Mouse (Mus musculus): ENCODE data around the gene Btnl2. TPM values are rescaled to one million over a fixed set of nuclear protein-coding genes. Genes with fewer than 3 reads are reported as not detected.

Gene Btnl2
- polyA plus RNA-seq, 1 experiment from 2014 or later: 0.06 TPM

GRCm38 (mm10) chr17:34316697-34317096 is 37.9 kb upstream of the Btnl2 start:
- Histone ChIP-seq H3K4me3 (no peak overlapping the region), H3K9me3 (no peaks in the 10 kb centered on the region), H3K9ac (replicated peaks) (no peak overlapping the region), H3K36me3 (no peaks in the 10 kb centered on the region), H3K4me2 (replicated peaks) (no peak overlapping the region), H3K4me1 (no peaks in the 10 kb centered on the region), H3K27me3 (peaks cover 3% of the 10 kb centered on the region; the same call in 1 of the 2 replicates), H3K27ac (replicated peaks) (no peak overlapping the region)
- 73% methylated on average over 2 of the region's 2 CpGs for WGBS
- no peak for ATAC-seq (ENCODE audit: low FRiP score, low read depth)

- Histone ChIP-seq H3K9me3 (no peaks in the 10 kb centered on the region), H3K27ac (replicated peaks) (no peak overlapping the region), H3K9ac (replicated peaks) (no peak overlapping the region), H3K4me2 (replicated peaks) (no peak overlapping the region), H3K4me1 (no peaks in the 10 kb centered on the region), H3K27me3 (peaks cover under 1% of the 10 kb centered on the region; the same call in 1 of the 2 replicates), H3K4me3 (no peak overlapping the region), H3K36me3 (no peaks in the 10 kb centered on the region)
- no peak for ATAC-seq (ENCODE audit: low FRiP score, low read depth)
- 52% methylated on average over 2 of the region's 2 CpGs for WGBS
Observed at GRCm38 (mm10) chr17:34317275-34317674, 37.3 kb upstream of the Btnl2 start.

GRCm38 (mm10) chr17:34325436-34325835 is 29.2 kb upstream of the Btnl2 start, which contains the start of gene H2-Eb2:
TSS of gene H2-Eb2 (plus strand) at chr17:34325665.
- Histone ChIP-seq H3K4me3 (no peak within 1 kb of the TSS), H3K27ac (replicated peaks) (no peak within 1 kb of the TSS), H3K9ac (replicated peaks) (no peak within 1 kb of the TSS), H3K9me3 (no peaks in the 10 kb centered on the region), H3K27me3 (no peaks in the 10 kb centered on the region), H3K4me1 (no peaks in the 10 kb centered on the region), H3K36me3 (no peaks in the 10 kb centered on the region), H3K4me2 (replicated peaks) (no peak within 1 kb of the TSS)
- no peak for ATAC-seq (ENCODE audit: low FRiP score, low read depth)
- WGBS: 56% methylated on average over 4 of the region's 4 CpGs

GRCm38 (mm10) chr17:34326373-34326772 is 28.2 kb upstream of the Btnl2 start:
- Histone ChIP-seq H3K27ac (replicated peaks) (no peak overlapping the region), H3K9ac (replicated peaks) (no peak overlapping the region), H3K27me3 (no peaks in the 10 kb centered on the region), H3K4me3 (no peak overlapping the region), H3K9me3 (no peaks in the 10 kb centered on the region), H3K4me2 (replicated peaks) (no peak overlapping the region), H3K36me3 (no peaks in the 10 kb centered on the region), H3K4me1 (no peaks in the 10 kb centered on the region)
- no peak for ATAC-seq (ENCODE audit: low FRiP score, low read depth)
- whole genome bisulfite sequencing: 80% methylated on average over 3 of the region's 3 CpGs

- H3K27me3 ChIP-seq: no peaks in the 10 kb centered on the region
- WGBS: 78% methylated on average over 2 of the region's 2 CpGs
- H3K4me3 ChIP-seq: no peak overlapping the region
- ATAC-seq (ENCODE audit: low FRiP score, low read depth): no peak
- no peaks in the 10 kb centered on the region for H3K4me1 ChIP-seq
- H3K36me3 ChIP-seq: no peaks in the 10 kb centered on the region
- H3K9me3 ChIP-seq: no peaks in the 10 kb centered on the region
- no peak overlapping the region for H3K9ac ChIP-seq (replicated peaks)
- no peak overlapping the region for H3K4me2 ChIP-seq (replicated peaks)
- no peak overlapping the region for H3K27ac ChIP-seq (replicated peaks)
Observed at GRCm38 (mm10) chr17:34329807-34330206, 24.8 kb upstream of the Btnl2 start.

- WGBS: 94% methylated on average over 1 of the region's 1 CpGs
Observed at GRCm38 (mm10) chr17:34331200-34331599, 23.4 kb upstream of the Btnl2 start.

GRCm38 (mm10) chr17:34340619-34341402 is 13.8 kb upstream of the Btnl2 start:
- 45% methylated on average over 3 of the region's 3 CpGs for WGBS
- H3K4me2 ChIP-seq (replicated peaks): no peak overlapping the region
- H3K27ac ChIP-seq (replicated peaks): no peak overlapping the region
- H3K4me1 ChIP-seq: no peaks in the 10 kb centered on the region
- no peak overlapping the region for H3K4me3 ChIP-seq
- no peaks in the 10 kb centered on the region for H3K9me3 ChIP-seq
- H3K27me3 ChIP-seq: no peaks in the 10 kb centered on the region
- no peak overlapping the region for H3K9ac ChIP-seq (replicated peaks)
- H3K36me3 ChIP-seq: no peaks in the 10 kb centered on the region
- no peak for ATAC-seq (ENCODE audit: low FRiP score, low read depth)

More at GRCm38 (mm10) chr17:34331200-34331599, 23.4 kb upstream of the Btnl2 start:
- H3K9me3 ChIP-seq: no peaks in the 10 kb centered on the region
- no peak overlapping the region for H3K27ac ChIP-seq (replicated peaks)
- H3K4me2 ChIP-seq (replicated peaks): no peak overlapping the region
- H3K27me3 ChIP-seq: no peaks in the 10 kb centered on the region
- H3K4me1 ChIP-seq: no peaks in the 10 kb centered on the region
- no peak overlapping the region for H3K4me3 ChIP-seq
- no peak overlapping the region for H3K9ac ChIP-seq (replicated peaks)
- no peak for ATAC-seq (ENCODE audit: low FRiP score, low read depth)
- H3K36me3 ChIP-seq: no peaks in the 10 kb centered on the region

- 0 out of 2 replicates have a peak, but pooled peaks cover 2% of the 10 kb centered on the region for H3K27me3 ChIP-seq
- H3K4me3 ChIP-seq: no peak overlapping the region
- no peaks in the 10 kb centered on the region for H3K36me3 ChIP-seq
- WGBS: 89% methylated on average over 4 of the region's 4 CpGs
- H3K9me3 ChIP-seq: no peaks in the 10 kb centered on the region
- H3K4me2 ChIP-seq (replicated peaks): no peak overlapping the region
- no peak for ATAC-seq (ENCODE audit: low FRiP score, low read depth)
- no peak overlapping the region for H3K9ac ChIP-seq (replicated peaks)
- no peak overlapping the region for H3K27ac ChIP-seq (replicated peaks)
- H3K4me1 ChIP-seq: no peaks in the 10 kb centered on the region
Observed at GRCm38 (mm10) chr17:34344882-34345281, 9.7 kb upstream of the Btnl2 start.

- Histone ChIP-seq H3K36me3 (no peaks in the 10 kb centered on the region), H3K4me3 (no peak overlapping the region), H3K9ac (replicated peaks) (no peak overlapping the region), H3K27ac (replicated peaks) (no peak overlapping the region), H3K9me3 (no peaks in the 10 kb centered on the region), H3K4me1 (no peaks in the 10 kb centered on the region), H3K27me3 (0 out of 2 replicates have a peak, but pooled peaks cover 3% of the 10 kb centered on the region), H3K4me2 (replicated peaks) (no peak overlapping the region)
- WGBS: 89% methylated on average over 7 of the region's 7 CpGs
- no peak for ATAC-seq (ENCODE audit: low FRiP score, low read depth)
Observed at GRCm38 (mm10) chr17:34345486-34345885, 9.1 kb upstream of the Btnl2 start.

GRCm38 (mm10) chr17:34346041-34346440 is 8.6 kb upstream of the Btnl2 start:
- 73% methylated on average over 3 of the region's 3 CpGs for WGBS
- Histone ChIP-seq H3K9ac (replicated peaks) (no peak overlapping the region), H3K4me1 (no peaks in the 10 kb centered on the region), H3K4me2 (replicated peaks) (no peak overlapping the region), H3K27ac (replicated peaks) (no peak overlapping the region), H3K36me3 (no peaks in the 10 kb centered on the region), H3K9me3 (no peaks in the 10 kb centered on the region), H3K4me3 (no peak overlapping the region), H3K27me3 (0 out of 2 replicates have a peak, but pooled peaks cover 3% of the 10 kb centered on the region)
- ATAC-seq (ENCODE audit: low FRiP score, low read depth): no peak

GRCm38 (mm10) chr17:34347606-34348308 is 6.9 kb upstream of the Btnl2 start:
- 72% methylated on average over 6 of the region's 6 CpGs for WGBS
- 0 out of 2 replicates have a peak, but pooled peaks cover 3% of the 10 kb centered on the region for H3K27me3 ChIP-seq
- no peak for ATAC-seq (ENCODE audit: low FRiP score, low read depth)
- no peaks in the 10 kb centered on the region for H3K36me3 ChIP-seq
- no peak overlapping the region for H3K4me3 ChIP-seq
- no peak overlapping the region for H3K9ac ChIP-seq (replicated peaks)
- no peaks in the 10 kb centered on the region for H3K4me1 ChIP-seq
- H3K4me2 ChIP-seq (replicated peaks): no peak overlapping the region
- no peak overlapping the region for H3K27ac ChIP-seq (replicated peaks)
- no peaks in the 10 kb centered on the region for H3K9me3 ChIP-seq

GRCm38 (mm10) chr17:34349429-34349828 is 5.2 kb upstream of the Btnl2 start:
- Histone ChIP-seq H3K36me3 (no peaks in the 10 kb centered on the region), H3K4me1 (no peaks in the 10 kb centered on the region), H3K4me3 (no peak overlapping the region), H3K27me3 (0 out of 2 replicates have a peak, but pooled peaks cover 3% of the 10 kb centered on the region), H3K9me3 (no peaks in the 10 kb centered on the region), H3K4me2 (replicated peaks) (no peak overlapping the region), H3K9ac (replicated peaks) (no peak overlapping the region), H3K27ac (replicated peaks) (no peak overlapping the region)
- ATAC-seq (ENCODE audit: low FRiP score, low read depth): no peak
- WGBS: 2% methylated on average over 4 of the region's 4 CpGs

Data from midbrain, embryonic 12.5 days (tissue).